Mouse (Mus musculus) midbrain, postnatal 0 days (tissue): ENCODE measurements around the gene Nid2. TPM values are rescaled to one million over a fixed set of nuclear protein-coding genes. Genes with fewer than 3 reads are reported as not detected.

Experiments used
- ATAC-seq: fragments of 200-750 bp; cut with Nextera tagmentation; 2 replicates; pipeline ENCODE4 v1.8.0; 2017; ENCODE audit warnings: moderate number of reproducible peaks, mild to moderate bottlenecking, moderate TSS enrichment, moderate library complexity; ENCODE audit not compliant: low FRiP score
- DNase-seq: peaks from one replicate; pipeline ENCODE4 v3.0.0-alpha.2; 2015; ENCODE audit warnings: low spot score
- H3K27ac ChIP-seq: fragments of 300-500 bp; sonication (generic); 2 replicates; pipeline ENCODE4 v1.5.1; 2014; ENCODE audit warnings: low read depth, mild to moderate bottlenecking, low read length, mixed read lengths
- H3K27me3 ChIP-seq: fragments of 300-500 bp; sonication (generic); 2 replicates; pipeline ENCODE4 v1.6.1; 2014; ENCODE audit warnings: low read length, control low read depth, mixed read lengths; ENCODE audit not compliant: insufficient read depth
- H3K36me3 ChIP-seq: fragments of 300-500 bp; sonication (generic); 2 replicates; pipeline ENCODE4 v1.6.1; 2014; ENCODE audit warnings: low read length, control low read depth, mixed read lengths; ENCODE audit not compliant: insufficient read depth
- H3K4me1 ChIP-seq: fragments of 300-500 bp; sonication (generic); 2 replicates; pipeline ENCODE4 v1.6.1; 2014; ENCODE audit warnings: mild to moderate bottlenecking, control low read depth, antibody characterized with exemption, low read length, mixed read lengths; ENCODE audit not compliant: insufficient read depth
- H3K4me2 ChIP-seq: fragments of 300-500 bp; sonication (generic); 2 replicates; pipeline ENCODE4 v1.6.1; 2014; ENCODE audit warnings: low read depth, mild to moderate bottlenecking, low read length, mixed read lengths; ENCODE audit not compliant: poor library complexity, severe bottlenecking
- H3K4me3 ChIP-seq: fragments of 300-500 bp; sonication (generic); 2 replicates; pipeline ENCODE4 v1.5.1; 2014; ENCODE audit warnings: low read depth, mild to moderate bottlenecking, low read length, moderate library complexity
- H3K9ac ChIP-seq: fragments of 300-500 bp; sonication (generic); replicated peaks from 2 replicates; pipeline ENCODE4 v1.6.1; 2014; ENCODE audit warnings: mild to moderate bottlenecking, low read length, moderate library complexity, mixed read lengths; ENCODE audit not compliant: poor library complexity, severe bottlenecking
- H3K9me3 ChIP-seq: fragments of 300-500 bp; sonication (generic); 2 replicates; pipeline ENCODE4 v1.6.1; 2016; ENCODE audit warnings: low read length, control low read depth
- CTCF ChIP-seq: IDR thresholded peaks from 2 replicates; pipeline ENCODE4 v1.5.1; 2016; ENCODE audit warnings: antibody characterized with exemption, mild to moderate bottlenecking
- WGBS: fragments of 180-500 bp; shearing (Covaris S2); extraction: QIAGEN DNeasy Blood & Tissue Kit; methylation state at CpG from one replicate; pipeline ENCODE4 v1.1.7; 2014; 5-methylcytosine and 5-hydroxymethylcytosine counted together
- polyA plus RNA-seq: library from polyadenylated mRNA; unstranded; fragments of >200 nt; fragmentation: Nextera tagmentation; extraction: Ambion mirVana; gene quantifications from 2 replicates; pipeline ENCODE4 v1.2.1, GENCODE M21; 2015
- total RNA-seq: library from RNA; depleted of rRNA; stranded (reverse); fragments of >200 nt; gene quantifications from 2 replicates; pipeline ENCODE4 v1.2.3, GENCODE M21; 2014

The Nid2 gene
- total and polyA plus RNA-seq, 2 experiments from 2014 or later: 18.6 to 35.2 TPM

DNA sequence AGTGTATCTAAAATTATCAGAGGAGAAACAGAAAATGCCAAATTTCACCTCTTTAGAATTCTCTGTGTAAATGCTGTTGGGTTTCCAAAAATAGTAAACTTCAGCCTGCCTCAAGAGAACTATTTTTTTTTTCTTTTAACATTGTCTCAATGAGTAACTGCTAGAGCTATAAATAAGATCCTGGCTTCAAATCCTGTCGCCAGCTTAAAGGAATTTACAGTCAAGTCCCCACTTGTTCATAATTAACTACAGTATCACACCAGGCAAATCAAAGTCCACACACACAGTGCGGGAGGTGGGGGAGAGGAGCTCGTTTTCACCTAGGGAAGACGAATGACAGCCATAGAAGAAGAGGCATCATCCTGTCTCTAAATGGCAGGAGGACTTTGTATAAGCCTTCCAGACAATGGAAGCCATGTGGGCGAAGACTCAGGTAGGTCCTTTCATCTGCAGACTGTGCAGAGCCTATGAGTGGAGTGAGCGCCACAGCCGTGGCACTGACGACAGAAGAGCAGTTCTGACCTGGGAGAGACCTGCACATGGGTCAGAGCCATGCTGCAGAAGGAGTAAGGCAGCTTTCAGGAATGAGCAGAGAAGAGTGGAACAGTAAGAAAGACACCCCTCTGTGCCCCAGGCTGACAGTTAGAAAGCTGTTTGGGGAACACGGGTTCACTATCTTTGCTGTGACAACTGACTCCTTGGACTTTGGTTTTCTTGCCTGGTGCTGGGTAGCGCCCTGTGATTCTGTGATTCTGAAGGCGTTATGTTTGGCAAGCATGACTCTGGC is 43.2 kb upstream of the Nid2 start:
- H3K9ac ChIP-seq: no peak overlapping the region
- H3K4me1 ChIP-seq: no peaks in the 10 kb centered on the region
- WGBS: 77% methylated on average over 11 of the region's 11 CpGs

DNA sequence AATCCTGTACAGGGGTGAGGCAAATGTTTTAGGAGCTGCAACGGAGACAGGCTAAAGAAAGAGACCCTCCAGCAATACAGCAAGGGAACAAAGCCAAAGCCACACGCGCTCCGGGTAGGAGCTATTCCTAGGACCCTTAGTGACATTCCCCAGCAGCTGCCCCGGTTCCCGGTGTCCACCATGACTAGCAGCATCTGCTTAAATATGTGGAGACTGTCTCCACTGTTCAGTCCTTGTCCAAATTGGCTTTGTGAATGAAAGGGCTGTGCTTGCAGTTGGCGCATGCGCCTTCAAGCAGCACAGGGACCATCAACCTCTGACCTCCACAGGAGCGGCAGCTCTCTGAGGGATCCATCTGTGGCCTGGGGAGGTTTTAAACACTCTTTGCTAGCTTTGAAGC is 41.9 kb upstream of the Nid2 start:
- Histone ChIP-seq H3K4me2 (no peak overlapping the region), H3K27ac (no peak overlapping the region), H3K9ac (no peak overlapping the region), H3K4me3 (no peak overlapping the region), H3K27me3 (0 out of 2 replicates have a peak, but pooled peaks cover 5% of the 10 kb centered on the region), H3K36me3 (no peaks in the 10 kb centered on the region), H3K9me3 (no peaks in the 10 kb centered on the region), H3K4me1 (no peaks in the 10 kb centered on the region)
- DNase-seq: peak; percentile 30
- 37% methylated on average over 9 of the region's 9 CpGs for WGBS
- TF ChIP-seq CTCF: no peak
- ATAC-seq: no peak

More for the DNA sequence above, 43.2 kb upstream of the Nid2 start:
- H3K27ac ChIP-seq: no peak overlapping the region
- no peak for DNase-seq
- no peak overlapping the region for H3K4me2 ChIP-seq
- H3K36me3 ChIP-seq: no peaks in the 10 kb centered on the region
- no peak for ATAC-seq
- H3K27me3 ChIP-seq: 0 out of 2 replicates have a peak, but pooled peaks cover 5% of the 10 kb centered on the region
- H3K9me3 ChIP-seq: no peaks in the 10 kb centered on the region
- TF ChIP-seq CTCF: no peak
- H3K4me3 ChIP-seq: no peak overlapping the region

DNA sequence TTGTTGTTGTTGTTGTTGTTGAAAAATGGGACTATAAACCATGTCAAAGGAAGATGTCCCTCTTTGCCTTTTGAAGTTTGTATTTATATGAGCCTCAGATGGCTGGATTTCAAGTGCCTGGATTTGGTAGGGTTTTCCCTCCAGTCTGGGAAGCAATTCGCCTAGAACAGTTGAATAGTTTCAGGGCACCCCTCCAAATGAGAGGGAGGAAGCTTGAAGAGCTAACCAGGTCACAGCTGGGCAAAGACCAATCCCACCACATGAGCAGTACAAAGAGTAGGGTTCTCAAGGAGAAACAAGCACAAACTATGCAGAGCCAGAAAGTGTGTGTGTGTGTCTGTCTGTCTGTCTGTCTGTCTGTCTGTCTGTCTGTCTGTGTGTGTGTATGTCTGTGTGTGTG is 39.3 kb upstream of the Nid2 start:
- Histone ChIP-seq H3K4me3 (no peak overlapping the region), H3K9ac (no peak overlapping the region), H3K4me1 (no peaks in the 10 kb centered on the region), H3K9me3 (no peaks in the 10 kb centered on the region), H3K36me3 (no peaks in the 10 kb centered on the region), H3K27ac (no peak overlapping the region), H3K27me3 (no peaks in the 10 kb centered on the region), H3K4me2 (no peak overlapping the region)
- no peak for ATAC-seq
- peak; percentile 28 for DNase-seq
- 55% methylated on average over 1 of the region's 1 CpGs for WGBS
- TF ChIP-seq CTCF: no peak

DNA sequence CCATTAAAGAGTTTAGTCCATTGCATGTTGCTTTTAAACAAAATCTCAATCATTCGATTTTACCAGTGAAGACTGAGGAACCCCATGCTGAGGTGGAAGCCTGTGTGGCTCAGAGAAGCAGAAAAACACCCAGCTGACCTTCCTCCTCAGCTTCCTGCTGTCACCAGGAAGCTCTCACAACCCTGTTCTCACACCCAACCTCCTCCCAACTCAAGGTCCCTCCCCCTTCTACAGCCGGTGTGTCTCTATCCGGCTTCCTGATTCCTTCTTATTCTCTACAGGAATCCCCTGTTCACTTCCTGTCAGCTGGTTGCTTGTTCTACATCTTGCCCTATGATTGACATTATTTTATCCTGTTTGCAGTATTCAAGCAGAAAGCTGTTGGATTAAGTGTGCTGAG is 38.0 kb upstream of the Nid2 start:
- Histone ChIP-seq H3K9me3 (no peaks in the 10 kb centered on the region), H3K36me3 (no peaks in the 10 kb centered on the region), H3K4me2 (no peak overlapping the region), H3K9ac (no peak overlapping the region), H3K27me3 (no peaks in the 10 kb centered on the region), H3K27ac (no peak overlapping the region), H3K4me3 (no peak overlapping the region), H3K4me1 (no peaks in the 10 kb centered on the region)
- 71% methylated on average over 3 of the region's 3 CpGs for WGBS
- DNase-seq: no peak
- TF ChIP-seq CTCF: no peak
- ATAC-seq: no peak

- DNase-seq: no peak
- Histone ChIP-seq H3K27ac (no peak overlapping the region), H3K4me3 (no peak overlapping the region), H3K4me2 (no peak overlapping the region), H3K27me3 (no peaks in the 10 kb centered on the region), H3K9me3 (no peaks in the 10 kb centered on the region), H3K36me3 (no peaks in the 10 kb centered on the region), H3K4me1 (no peaks in the 10 kb centered on the region), H3K9ac (no peak overlapping the region)
- 14% methylated on average over 3 of the region's 3 CpGs for WGBS
- no peak for ATAC-seq
- TF ChIP-seq CTCF: no peak
Measured at GRCm38 (mm10) chr14:19719077-19719476, 32.0 kb upstream of the Nid2 start.

DNA sequence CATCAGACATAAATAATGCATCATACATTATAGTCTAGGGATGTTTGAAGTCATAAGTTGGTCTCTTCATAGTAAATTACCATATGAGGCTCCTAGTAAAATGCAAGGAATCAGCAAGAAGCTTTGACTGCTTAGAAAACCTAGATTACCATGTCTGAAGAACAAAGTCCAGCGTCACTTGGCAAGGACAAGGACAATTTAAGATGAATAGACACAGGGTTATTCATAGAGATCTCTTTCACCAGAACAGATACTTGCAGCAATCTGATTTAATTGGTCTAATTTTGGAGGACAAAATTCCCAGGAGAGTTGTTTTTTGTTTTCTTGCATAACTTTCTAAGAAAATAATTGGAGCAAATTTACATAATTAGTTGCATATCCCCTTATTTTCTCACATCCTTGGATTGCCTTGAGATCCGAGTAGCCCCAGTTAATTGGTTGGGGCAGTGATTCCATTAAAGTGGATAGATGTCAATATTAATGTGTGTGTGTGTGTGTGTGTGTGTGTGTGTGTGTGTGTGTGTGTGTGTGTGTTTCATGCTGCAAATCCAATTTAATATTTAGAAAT is 30.9 kb upstream of the Nid2 start:
- Histone ChIP-seq H3K4me2 (no peak overlapping the region), H3K9me3 (no peaks in the 10 kb centered on the region), H3K27ac (no peak overlapping the region), H3K27me3 (no peaks in the 10 kb centered on the region), H3K36me3 (no peaks in the 10 kb centered on the region), H3K9ac (no peak overlapping the region), H3K4me3 (no peak overlapping the region), H3K4me1 (no peaks in the 10 kb centered on the region)
- no peak for TF ChIP-seq CTCF
- ATAC-seq (no peak), DNase-seq (no peak)
- 45% methylated on average over 2 of the region's 2 CpGs for WGBS
